Mouse (Mus musculus) layer of hippocampus, adult 9-10 months (tissue): ENCODE measurements at regions not wholly inside any gene's neighbourhood (a gene's known extent, or its start where the extent isn't known, plus 50 kb on each side); places are given as distances from the start of the nearest gene placed in this dataset.

ENCODE experiments used
- DNase-seq: peaks from one replicate; pipeline ENCODE4 v3.0.0; 2022; ENCODE audit warnings: low spot score

DNA sequence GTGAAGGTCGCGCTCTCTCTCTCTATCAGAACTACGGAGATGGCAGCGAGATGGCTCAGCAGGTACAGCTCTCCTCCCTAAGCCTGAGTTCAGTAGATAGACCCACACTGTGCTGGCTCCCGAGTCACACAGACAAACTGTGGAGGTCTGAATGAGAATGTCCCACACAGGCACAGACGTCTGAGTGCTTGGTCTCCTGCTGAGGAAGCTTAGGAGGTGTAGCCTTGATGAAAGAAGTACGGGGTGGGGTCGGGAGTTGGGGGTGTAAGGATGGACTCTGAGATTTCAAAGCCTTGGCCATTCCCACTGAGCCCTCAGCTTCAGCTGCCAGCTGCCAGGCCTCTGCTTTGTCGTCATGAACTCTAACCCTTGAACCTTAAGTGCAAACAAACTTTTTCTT, 134.2 kb upstream of the Foxn2 start:
- DNase-seq, result no peak

DNA sequence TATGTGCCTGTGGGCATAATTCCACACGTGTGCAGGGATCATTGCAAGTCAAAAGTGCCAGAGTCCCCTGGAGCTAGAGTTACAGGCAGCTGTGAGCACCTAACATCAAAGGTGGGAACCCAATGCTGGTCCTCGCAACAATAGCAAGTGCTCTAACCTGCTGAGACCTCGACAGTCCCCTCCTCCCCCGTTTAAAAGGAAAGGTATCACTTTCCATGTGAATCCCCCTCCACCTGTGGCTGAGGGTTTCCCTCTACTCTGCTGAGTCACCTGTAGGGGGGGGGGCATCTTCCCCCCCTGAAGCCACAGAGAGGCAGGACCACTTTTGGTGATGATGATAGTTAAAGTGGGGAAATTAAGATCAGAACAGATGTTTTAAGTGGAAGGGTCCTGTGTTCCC, 133.4 kb upstream of the Foxn2 start:
- DNase-seq, result no peak

DNA sequence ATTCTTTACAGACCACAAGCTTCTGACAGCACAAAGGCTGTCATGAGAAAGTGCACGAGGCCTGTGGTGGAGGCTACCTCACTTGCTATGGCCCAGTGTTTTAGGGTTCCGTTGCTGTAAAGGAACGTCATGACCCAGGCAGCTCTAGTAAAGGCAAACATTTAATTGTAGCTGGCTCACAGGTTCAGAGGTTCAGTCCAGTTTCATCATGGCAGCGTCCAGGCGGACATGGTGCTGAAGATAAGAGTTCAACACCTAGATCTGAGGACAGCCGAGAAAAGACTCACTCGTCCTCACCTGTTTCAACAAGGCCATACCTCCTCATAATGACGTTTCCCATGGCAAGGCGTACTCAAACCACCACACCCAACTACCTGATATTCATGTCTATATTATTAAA, 132.7 kb upstream of the Foxn2 start:
- no peak for DNase-seq

DNA sequence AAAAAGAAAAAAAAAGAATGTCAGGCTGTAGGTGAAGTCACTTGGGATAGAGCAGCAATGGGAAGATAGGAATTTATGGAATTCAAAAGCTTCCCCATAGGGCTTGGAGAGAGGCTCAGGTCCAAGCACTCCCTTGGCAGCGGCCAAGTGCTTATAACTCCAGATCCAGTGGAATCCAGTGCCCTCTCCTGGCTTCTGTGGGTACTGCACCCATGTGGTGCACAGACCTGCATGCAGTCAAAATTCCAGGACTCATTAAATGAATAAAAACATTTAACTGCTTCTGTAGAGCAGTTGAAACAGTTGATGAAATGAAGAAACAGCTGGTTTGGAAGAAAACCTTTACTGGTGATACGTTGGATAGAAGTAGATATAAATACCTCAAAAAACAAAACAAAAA, 127.6 kb upstream of the Foxn2 start:
- no peak for DNase-seq

DNA sequence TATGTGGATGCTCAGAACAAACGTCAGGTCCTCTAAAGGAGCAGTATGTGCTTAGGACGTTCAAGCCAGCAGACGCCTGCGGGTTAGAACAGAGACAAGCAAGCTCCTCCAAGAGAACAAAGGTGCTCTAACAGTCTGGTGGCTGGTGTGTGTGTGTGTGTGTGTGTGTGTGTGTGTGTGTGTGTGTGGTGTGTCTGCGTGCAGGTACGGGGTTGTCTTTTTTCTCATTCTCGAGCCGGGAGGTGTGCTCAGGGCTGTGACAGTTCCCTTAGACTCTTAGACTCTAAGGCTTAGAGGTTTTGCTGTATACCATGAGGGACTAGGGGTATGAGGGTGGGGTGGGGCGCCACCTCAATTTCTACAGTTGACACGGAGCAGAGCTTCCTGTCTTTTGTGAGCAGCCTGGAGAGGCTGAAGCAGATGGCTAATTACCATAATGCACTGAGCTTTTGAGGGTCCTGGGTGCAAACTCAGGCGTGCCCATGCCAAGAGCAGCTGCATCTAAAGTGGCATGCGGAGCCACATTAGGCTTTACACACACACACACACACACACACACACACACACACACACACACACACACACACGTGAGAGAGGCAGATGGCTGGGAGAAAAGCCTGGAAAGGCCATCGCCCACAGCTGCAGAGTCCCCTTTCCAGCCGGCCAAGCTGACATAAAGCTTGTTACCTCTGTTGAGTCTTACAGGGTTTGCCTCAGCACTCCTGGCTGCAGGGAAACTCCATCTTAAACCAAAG, 124.1 kb upstream of the Foxn2 start:
- DNase-seq, result no peak

DNA sequence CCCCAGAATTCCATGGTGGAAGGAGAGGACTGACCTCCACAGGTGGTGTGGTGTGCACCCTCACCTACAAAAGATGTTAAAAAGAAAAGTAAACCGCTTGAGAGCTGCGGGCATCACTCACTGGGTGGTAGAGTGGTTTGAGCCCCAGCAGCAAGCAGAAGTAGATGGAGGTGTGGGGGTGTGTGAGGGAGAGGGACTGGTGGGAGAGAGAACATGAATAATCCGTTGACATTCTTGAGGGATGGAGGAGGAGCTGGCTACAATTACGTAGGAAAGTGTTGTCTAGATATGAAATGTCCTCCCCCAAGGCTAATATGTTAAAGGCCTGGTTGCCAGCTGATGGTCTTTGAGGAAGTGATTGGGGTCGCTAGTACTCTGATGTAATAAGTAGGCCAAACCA, 123.2 kb upstream of the Foxn2 start:
- DNase-seq, result no peak

DNA sequence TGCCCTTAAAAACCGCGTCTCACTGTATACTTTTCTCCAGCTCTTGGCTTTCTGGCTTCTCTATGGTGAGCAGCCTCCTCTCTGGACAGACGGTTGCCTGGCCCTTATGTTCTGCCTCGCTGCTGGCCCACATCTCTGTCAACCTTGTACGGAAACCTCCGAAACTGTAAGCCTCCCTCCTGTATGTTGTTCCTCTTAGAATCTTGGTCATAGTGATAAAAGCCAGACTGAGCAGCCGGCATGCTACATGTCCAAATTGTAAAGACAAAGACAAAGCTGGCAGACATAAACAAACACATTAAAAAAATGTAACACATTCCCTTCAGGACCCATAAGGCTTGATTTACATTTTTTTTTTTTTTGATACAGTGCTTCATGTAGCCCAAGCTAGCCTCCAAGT, 122.7 kb upstream of the Foxn2 start:
- DNase-seq, result no peak

DNA sequence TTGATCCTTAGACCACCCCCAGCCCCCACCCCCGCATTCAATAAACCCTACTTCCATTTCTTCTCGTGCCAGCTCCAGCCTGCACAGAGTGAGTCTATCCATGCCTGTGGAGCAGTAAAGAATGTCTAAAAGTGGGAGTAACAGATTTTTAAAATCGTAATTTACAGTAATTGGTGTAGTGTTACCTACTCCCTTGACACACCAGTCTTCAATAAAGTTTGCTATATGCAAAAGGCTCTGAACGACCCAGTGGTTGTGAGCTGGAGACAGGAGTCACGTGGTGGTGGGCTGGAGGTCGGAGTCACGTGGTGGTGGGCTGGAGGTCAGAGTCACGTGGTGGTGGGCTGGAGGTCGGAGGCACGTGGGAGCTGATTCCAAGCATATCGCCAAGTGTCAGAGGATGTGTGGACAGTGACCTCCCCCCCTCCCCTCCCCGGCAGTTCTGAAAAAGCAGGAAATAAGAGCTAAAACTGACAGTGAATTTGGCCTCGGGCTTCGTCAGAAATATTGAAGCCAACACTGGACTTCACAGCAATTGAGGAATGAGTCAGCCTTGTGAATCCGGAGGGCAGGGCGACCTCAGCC, 122.2 kb upstream of the Foxn2 start:
- no peak for DNase-seq

DNA sequence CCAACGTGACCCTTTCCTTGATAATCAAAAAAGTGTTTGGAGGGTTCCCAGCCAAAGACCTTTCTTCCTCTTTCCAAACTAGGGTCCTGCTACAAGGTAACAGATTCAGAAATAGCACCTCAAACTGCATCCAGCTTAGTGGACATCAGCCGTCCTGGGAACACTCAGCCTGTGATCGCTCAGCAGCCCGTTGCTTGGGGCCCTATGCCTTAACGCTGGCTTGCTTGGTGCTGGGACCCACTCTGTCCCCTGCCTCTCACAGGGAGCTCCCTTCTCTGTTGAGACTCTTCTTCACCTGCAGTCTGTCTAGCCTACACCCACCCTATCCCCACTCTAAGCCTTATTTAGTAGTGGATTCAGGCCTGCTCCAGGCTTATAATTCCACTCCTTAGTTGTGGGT, 121.6 kb upstream of the Foxn2 start:
- no peak for DNase-seq

DNA sequence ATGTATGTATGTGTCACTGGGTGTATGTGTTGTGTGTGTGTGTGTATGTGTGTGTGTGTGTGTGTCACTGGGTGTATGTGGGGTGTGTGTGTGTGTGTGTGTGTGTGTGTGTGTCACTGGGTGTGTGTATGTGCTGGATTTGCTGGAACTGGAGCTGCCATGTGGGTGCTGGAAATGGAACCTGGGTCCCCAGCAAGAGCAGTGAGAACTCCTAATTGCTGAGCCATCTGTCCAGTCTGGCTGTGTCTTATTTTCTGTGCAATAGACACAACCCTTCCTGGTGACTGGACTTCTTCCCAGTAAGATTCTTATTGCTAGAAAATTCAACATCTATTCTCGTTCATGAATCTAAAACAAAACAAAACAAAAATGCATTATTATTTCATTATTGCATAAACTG, 119.8 kb upstream of the Foxn2 start:
- DNase-seq, result no peak

DNA sequence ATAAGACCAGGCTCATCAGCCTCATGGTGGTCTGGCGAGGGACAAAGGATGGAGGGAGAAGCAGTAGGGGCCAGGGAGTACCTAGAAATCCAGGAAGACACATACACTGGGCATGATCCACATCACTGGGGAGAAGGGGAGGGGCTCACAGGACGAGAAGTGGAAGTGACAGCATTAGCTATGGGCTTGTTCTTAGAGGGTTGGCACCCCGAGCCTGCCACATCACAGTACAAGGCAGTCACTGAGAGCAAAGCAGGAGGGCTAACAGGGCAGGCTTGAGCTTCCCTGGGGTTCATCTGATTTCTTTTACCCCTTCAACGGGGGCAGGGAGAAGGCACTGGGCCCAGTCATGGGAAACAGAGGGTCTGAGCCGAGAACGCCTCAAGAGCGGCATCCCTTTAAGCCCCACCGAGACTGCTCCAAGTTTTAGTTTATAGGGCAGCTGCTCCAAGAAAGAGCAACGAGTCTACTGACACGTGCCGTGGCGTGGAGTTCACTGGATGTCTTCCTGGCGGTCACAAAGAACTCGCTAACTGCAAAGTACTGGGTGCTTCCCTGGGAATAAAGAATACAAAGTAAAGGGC, 115.1 kb upstream of the Foxn2 start:
- no peak for DNase-seq

DNA sequence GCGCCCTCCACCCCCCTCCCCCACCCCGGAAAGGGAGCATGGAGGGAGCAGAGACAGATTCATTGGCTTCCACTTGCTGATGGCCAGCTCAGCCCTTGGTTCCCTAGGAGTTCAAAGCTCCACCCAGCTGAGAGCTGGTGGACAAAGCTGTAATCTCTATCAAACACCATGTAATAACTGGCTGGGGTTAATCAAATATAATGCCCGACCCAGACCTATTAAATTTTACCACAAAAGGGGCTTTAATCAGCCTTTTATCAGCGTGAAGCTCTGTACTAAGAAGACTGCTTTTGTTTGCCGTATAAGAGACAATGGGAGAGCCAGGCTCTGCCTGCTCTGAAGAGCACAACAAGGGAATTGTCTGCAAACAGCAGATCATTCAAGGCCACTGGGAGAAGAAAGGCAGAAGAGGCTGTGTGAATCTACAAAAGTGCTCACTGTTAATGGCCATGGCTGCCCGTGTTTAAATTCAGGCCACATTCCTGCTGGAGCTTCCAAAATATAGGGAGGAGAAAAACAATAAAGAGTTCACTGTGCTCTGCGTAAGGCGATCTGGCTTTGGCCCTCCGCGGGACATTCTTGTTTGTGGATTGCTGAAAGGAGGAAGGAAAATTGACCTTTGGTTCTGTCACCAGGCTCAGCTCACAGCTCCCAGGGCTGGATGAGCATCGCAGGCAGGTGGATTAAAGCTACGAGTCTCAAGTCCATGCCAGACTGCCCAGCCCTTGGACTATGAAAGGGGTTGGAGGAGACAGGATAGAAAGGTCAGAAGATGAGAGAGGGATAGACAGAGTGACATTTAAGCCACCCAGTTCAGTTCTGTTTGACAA, 114.4 kb upstream of the Foxn2 start:
- no peak for DNase-seq

DNA sequence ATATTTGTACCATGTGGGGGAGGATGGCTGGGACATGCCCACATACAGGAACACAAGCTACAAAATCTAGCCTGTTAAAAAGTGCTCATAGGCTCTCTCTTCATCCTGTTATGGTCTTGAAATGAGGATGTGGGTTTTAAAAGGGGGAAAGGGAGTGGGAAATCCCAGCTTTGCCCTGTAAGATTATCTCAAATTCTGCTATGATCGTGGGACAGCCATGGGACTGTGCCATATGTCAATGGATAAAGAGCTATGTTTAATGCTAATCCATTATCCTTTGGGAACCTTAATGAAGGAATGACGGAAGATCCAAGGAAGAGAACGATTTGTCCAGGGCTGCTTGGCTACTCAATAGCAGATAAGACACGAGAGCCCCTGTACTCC, 113.8 kb upstream of the Foxn2 start:
- DNase-seq, result no peak

DNA sequence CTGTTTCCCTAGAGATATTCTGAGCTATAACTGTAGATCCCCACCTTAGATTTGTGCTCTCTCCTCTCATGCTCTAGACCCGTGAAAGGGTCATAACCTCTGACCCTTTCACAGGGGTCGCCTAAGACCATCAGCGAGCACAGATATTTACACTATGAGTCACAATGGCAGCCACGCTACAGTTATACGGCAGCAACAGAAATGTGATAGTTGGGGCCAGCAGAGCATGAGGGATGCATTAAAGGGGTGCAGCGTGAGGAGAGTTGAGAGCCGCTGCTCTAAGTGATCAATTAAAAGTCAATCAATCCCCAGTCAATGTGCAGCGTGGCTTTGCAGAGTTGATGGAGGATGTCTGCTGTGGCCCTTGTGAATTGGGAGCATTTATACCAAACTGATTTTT, 112.7 kb upstream of the Foxn2 start:
- no peak for DNase-seq

DNA sequence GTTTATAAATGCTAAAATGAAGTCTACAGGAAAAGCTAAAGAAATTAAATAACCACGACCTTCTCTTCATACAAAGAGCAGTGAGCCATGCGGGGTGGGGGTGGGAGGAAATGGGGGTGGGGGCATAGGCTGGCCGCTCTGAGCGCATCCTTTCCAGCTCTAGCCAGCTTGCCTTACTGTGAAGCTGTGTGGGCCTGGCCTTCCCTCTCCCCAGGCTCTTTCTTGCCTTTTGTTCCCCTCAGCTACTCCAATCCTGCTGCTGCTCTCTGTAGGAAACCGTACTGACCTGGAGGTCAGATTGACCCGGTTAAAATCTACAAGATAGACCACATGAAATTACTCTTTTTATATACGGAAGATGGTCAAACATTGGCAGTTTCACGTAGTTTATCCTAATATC, 111.7 kb upstream of the Foxn2 start:
- no peak for DNase-seq

DNA sequence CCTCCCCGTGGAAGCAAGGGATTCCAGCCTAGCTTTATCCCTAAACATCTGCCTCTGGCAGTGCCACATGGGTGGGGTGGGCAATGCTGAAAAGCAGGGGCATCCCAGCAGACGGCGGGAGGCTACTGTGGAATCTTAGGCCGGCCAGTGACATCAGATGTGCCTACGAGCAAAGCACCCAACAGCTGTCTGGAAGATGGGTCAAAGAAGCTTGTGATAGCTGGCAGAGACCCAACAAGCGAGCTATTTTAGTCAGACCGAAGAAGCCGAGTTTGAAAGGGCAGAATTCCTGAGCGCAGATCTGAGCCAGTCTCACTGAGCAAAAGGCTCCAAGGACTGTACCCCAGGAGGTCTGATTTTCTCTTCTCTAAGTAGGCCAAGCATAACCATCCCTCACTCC, 110.8 kb upstream of the Foxn2 start:
- no peak for DNase-seq

DNA sequence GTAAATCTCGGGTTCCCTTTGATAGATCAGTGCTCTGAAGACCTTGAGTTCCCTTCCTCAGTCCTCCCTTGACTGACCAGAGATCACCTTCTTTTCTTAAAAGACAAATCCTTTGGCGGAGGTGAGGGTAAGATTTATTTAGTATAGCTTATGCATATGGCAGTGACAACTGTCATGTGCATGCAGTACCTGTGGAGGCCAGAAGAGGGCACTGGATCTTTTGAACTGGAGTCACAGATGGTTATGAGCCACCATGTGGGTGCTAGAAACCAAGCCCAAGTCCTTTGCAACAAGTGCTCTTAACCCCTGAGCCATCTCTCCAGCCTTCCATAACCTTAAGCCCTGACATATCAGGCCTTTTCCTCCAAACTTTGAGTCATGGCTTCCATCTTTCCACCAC, 110.4 kb upstream of the Foxn2 start:
- DNase-seq, result no peak

DNA sequence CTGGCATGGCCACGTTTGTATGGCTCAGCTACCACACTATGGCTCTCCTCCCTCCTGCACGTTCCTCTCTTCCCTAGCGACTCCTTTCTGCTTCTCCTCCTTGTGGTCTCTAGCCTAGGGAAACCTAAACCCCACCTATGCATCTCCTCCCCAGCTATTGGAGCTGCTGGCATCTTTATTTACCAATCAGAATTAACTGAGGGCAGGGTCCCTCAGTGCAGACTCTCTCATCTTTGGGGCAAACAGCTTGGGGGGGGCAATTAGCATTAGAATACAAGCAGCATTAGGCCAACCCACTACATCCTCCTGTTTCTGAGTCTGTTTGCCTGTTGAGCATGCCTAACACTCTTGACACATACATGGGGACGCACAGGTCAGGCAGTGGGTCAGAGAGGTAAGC, 106.7 kb upstream of the Foxn2 start:
- no peak for DNase-seq

DNA sequence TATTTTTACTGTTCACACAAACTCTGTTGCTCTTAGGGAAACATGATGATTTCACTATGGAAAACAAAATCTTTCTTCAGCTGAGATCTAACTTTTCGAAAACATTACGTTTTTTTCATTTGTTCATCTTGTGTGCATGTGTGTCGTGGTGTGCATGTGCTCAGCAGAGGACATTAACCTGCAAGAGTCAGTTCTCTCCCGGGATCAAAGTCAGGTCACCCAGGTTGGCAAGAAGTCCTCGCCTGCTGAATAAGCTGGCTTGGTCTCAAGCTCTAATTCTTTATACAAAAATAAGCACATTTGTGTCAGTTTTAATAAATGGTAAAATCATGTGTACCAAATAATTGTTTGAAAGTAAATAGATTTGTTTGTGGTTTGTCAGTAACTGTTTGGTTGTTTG, 105.2 kb upstream of the Foxn2 start:
- DNase-seq, result no peak

DNA sequence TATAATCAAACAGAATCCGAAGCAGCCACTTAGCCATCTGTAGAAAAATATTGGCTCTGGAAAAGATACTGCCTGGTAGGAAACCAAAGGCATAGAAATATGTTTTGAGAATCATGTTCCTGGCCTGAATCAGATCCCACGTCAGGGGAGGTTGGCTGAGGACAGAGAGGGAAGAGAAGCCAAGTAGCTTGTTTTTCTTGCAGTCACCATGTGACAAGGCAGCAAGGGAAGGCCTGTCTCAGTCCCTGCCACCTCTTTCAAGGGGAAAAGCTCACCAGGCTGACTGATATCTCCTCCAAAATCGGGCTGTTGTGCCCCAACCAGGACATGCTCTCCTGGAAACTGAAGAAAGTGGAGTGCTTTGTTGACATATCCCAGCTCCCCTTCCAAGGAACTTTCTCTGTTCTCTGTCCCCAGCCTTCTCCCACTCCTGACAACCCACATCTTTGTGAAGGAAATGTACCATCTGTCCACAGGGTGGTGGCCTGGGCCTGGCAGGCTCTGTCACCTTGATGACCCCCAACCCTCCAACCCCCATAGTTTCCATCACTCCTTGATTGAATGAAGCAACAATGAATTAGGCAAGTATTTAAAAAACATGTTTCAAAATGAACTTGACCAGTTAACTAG, 104.3 kb upstream of the Foxn2 start:
- no peak for DNase-seq

DNA sequence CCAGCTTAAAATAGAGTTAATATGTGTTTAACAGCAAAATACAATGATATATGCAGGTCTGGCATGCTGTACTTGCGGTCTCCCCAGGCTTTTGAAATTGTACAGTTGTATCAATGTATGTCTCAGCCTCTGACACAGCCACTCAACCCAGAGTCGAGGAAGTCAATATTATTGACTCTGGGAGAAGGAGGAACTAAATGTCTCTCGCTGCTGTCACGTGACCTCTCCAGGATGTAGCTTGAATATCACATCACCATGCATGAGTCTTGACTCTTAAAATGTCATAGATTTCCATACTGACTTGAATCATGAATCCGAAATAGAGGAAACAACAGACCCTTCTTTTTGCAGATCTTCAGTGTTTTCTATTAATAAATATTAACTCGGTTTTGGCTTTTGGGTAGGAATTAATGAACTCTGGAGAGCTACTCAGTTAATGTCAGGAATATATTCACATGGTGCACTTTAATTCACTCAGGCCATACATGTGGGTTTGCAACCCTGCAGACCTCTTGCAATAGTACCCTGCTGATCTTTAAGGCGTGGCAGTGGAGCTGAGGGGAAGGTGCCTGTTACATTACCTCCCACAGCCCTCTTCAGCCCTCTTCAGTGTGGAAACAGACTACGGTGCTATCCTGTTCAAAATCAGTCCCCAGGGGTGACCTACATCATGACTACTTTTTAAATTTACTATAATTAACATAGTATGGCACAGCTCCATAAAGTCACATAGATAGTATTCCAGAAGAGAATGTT, 102.7 kb upstream of the Foxn2 start:
- no peak for DNase-seq

DNA sequence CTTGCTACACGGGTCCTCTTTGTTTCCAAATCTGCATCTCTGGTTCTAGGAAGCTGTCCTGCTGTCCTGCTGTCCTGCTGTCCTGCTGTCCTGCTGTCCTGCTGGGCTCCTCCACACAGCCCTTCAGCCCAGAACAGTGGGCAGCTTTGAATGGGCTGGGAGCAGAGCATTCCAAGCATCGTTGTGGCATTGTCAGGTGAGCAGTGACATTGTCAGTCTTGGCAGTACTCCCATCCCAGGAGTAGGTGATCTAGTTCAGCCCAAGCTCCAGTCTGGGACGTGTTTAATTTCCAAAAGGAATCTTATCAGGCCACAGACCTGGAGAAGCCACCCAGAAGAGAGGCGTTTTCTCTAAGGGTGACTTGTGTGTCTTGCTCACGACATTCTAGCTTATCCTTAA, 99.4 kb upstream of the Foxn2 start:
- no peak for DNase-seq
